Mouse (Mus musculus) liver (tissue): ENCODE results near the gene Arhgef15.
"Not testable (repeated sequence)": the region's sequence is repeated elsewhere in the genome, so short reads cannot be mapped to it uniquely, and the experiment has no call there.

ENCODE experiments used
- DNase-seq: peaks from one replicate; pipeline ENCODE4 v3.0.0-alpha.2; 2020; ENCODE audit warnings: mixed read lengths

Arhgef15 gene

DNA sequence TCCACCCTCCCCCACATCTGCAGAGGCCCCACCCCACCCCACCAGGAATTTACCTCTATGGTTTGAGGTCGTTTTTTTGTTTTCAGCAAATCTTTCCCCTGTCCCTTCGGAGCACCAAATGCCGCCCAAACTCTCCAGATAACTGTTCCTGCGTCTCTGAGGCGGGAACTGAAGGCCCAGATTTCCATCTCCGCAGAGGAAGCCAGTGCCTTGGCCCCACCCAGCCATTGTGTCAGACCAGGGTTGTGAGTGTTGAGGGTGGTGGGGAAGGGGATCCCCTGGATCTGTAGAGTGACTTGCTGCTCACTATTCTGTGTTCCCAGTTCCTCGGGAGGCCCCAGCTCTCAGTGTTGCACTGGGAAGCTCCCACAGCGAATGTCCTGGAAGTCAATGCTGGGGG, at the start of gene Arhgef15:
Gene Arhgef15 (minus strand): TSS at position 173 of the 400 bp plus-strand sequence.
- DNase-seq = no peak

DNA sequence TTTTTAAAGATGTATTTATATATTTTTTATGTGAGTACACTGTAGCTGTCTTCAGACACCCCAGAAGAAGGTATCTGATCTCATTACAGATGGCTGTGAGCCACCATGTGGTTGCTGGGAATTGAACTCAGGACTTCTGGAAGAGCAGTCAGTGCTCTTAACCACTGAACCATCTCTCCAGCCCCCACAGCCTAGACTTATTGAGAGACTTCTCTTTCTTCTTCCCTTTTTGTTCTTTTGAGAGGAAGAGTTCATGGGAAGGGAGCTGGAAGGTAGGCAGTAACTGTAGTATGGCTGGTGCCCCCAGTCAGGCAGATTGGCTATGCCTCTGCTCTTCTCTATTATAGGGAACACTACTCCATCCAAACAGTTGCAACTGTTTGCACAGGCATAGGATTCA, 49.3 kb upstream of the Arhgef15 start:
- not testable (repeated sequence) for DNase-seq

DNA sequence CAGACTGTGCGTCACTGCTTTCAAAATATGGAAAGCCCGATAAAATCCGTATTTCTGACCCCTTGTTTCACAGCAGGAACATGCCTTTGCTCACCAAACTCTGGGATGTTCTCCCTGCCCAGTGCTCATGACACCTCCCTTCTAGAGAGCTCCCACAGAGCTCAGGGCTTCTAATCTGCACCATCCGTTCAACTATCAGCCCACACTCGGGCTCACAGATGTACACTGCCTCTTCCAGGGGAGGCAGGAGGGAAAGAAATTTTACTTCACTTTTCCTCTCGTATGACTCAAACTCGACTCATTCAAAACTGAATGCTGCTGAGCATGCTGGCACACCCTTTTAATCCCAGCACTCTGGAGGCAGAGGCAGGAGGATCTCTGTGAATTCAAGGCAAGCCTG, 47.9 kb upstream of the Arhgef15 start:
- DNase-seq = peak; percentile 48

DNA sequence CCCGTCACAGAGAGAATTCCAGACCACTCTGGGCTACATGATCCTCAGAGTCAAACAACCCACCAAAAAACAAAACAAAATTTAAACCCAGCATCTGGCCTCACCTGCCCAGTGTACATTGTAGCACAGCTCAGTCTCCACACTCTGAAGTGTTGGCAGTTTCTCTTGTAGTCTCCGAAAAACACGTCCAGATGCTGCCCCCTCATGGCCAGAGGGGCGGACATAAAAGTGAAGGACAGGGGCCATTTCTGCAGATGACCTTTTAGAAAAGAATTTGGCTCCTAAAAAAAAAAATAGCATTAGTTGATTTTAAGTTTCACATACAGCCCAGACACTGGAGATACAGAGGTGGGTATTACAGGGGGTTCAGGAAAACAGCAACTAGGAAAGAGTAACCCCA, 46.3 kb upstream of the Arhgef15 start:
- DNase-seq = no peak

DNA sequence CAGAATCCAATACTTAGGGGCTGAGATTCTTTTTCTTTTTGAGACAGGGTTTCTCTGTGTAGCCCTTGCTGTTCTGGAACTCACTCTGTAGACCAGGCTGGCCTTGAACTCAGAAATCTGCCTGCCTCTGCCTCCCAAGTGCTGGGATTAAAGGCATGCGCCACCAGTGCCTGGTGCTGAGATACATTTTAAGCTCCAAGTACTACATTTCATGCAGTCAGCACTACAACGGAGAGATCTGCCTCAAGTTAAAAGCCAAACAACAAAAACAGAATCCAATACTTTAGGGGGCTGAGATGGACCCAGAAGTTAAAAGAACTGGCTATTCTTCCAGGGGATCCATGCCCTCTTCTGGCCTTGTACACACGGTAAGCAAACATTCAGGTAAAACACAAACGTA, 45.5 kb upstream of the Arhgef15 start:
- not testable (repeated sequence) for DNase-seq

DNA sequence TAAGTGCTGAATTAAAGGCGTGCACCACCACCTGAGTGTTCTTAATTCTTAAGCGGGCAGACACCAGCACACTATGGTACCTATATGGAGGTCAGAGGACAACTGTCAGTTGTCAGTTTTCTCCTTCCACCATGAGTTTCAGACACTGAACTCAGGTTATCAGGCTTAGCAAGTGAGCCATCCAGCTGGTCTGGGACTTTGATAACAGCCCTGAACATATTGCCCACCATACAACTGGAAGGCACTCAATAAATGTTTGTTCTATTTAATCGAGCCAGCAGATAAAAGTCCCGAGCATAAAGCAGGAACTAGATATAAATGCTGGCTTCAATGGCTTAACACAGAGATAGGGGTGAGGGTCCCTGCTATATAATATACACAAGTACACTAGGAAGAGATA, 39.8 kb upstream of the Arhgef15 start:
- DNase-seq = no peak

DNA sequence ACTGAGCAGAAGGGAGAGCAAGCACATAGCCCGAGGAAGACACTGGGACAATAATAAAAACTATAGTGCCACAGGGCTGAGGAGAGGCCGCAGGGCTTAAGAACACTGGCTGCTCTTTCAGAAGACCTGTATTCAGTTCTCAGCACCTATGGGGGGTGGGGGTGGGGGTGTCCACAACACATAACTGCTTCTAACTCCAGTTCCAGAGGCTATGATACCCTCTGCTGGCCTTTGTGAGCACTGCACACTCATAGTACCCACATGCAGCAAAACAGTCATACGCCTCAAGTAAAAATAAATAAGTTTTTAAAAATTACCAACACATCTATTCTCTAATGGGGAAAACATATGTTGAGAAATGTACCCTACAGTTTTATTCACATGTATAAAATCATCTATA, 37.1 kb upstream of the Arhgef15 start:
- no peak for DNase-seq

DNA sequence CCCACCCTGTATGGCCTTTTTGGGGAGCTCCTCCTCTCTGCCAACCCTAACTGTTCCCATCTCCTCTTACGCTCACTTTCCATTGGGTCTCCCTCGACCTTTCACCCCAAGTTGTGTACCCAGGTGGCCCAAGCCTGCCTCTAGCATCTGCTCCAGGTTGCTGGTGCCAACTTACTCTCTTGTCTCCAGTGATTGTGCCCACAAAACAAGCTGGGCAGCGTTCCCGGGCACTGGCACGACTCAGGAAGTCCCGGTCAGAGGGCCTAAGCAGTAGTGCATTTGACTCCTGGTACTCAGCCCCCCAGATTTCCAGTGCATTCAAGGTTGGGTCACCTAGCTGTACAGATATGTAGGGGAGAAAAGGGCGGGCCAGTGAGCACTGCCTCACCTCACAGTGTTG, 35.8 kb upstream of the Arhgef15 start:
- DNase-seq = no peak

DNA sequence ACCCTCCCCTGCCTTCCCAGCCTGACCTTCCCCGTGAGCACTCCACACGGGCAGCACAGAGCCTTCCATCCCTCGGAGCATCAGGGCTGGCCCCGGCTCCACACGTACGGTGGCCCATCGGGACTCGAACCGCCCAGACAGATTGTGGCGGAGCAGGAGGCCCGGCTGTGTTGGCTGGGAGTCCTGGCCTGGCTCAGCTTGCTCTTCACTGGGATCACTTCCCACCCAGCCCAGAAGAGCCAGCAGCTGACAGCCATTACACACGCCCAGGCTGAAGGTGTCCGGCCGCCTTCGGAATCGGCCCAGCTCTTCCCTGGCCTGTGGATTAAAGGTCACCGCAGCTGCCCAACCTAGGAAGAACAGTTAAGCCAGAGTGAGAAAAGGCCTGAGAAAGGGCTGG, 31.1 kb upstream of the Arhgef15 start:
- DNase-seq = no peak

DNA sequence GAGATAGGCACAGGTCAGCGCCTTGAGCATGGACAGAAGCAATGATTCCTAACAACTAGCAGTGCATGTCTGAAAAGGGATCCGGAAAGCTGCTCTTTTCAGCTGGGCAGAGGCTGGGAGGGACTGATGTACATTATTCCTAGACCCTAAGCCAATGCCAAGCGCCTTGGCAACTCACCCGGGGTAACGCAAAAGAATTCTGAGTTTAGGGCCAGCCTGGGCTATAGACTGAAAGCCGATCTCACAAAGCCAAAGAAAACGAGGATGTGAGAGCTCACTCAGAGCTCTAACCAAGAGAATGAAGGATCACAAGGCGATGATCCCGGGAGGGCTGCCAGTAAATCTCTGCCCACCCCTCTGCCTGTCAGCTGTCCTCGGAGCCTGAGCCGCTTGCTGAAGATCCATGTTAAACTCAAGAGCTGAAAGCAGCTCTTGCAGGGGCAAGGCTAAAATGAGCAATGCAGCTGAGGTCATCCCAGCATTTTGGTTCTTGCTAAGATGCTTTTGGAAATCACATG, 30.1 kb upstream of the Arhgef15 start:
- DNase-seq = no peak

DNA sequence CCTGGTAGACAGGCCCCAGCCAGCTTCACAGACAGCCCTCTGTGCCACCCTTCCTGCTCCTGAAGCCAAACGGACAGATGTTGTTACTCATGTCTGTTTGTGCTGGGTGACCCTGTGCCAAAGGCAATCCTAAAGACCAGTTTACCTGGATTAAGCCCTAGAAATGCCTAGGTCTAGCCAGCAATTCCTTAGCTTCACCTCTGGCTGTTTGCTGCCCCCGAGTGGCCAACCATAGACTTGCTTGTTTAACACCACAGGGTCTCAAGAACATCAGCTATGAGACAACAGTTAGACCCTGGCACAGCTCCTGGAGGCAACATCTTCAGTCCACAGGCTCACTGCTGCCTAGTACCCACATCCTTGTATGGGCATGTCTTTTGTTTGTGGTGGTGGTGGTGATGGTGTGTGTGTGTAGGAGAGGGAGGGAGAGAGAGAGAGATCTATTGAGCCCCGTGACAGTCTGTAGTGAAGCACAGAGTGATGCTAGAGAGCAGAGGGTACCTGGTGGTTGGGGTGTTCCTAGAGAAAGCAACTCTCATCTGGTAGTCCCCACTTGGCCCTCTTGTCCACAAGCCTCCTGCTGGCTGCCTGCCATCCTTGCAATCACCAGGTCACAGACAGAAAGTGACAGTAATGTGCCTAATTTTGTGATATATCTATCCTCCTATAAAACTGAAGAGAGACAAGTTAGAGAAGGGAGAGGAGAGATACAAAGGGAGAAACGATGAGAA, 25.5 kb upstream of the Arhgef15 start:
- peak; percentile 78 for DNase-seq

DNA sequence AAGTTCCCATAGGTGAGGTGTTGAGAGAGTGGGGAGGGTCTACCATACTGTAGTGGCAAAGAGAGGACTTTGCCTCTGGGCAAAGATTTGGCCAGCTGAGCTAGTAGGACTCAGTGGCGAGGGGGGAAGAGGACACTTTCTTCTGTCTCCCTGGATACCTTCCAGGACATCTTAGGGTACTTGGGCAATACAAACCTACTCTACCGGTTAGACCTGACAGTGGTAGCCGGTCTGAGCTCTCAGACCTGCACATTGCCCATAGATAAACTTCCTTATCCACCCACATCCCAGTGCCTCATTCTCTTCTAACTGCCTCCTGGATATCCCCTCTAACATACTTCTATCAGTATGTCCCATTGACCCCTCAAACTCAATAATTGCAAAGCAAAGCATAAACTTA, 23.6 kb upstream of the Arhgef15 start:
- DNase-seq = no peak

DNA sequence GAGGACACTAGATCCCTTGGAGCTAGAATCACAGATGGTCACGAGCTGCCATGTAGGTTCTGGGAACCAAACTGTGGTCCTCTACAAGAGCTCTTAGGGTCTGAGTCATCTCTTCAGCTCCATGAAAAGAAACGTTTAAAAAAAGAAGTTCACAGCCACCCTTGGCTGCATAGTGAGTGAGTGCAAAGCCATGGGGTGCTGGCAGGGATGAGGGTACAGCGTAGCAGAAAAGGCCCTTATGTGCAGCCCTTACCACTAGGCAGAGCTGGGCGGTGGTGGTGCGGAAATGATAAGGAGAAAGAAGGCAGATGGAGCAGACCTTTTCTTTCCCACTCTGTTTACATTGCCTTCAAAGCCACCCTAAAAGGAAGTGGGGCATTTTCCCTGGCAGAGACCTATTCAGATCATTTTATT, 22.0 kb upstream of the Arhgef15 start:
- no peak for DNase-seq

DNA sequence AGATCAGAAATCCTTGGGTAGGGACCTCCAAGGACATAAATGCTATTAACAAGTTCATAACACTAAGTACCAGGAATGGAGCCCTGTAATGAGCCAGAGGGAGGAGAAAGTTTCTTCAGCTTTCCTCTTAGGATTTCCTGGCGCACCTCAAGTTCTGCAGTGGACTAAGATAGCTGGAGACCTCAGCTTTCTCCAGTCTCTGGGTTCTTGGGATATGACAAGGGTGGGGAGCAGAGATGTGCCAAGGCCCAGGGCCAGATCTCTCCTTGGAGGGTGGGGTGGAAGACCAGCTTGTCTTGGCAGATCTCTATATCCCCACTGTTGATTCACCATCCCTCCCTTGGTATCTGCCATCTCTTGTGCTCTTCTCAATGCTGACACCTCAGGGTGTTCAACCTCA, 18.3 kb upstream of the Arhgef15 start:
- no peak for DNase-seq

DNA sequence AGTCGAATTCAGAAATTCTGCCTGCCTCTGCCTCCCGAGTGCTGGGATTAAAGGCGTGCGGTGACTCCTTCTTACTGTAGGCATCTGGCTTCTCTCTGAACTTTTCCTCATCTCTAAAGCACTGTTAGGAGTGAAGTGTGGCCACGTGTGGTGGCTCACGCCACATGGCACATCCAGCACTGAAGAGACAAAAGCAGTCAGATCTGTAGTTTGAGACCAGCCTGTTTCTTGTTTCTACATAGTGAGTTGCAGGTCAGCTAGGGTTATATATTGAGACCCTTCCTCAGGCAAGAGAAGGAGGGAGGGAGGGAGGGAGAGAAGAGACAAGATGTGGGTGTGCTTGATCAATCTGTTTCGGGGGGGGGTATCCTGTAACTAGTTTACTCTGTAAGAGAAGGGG, 17.8 kb upstream of the Arhgef15 start, which contains the start of gene Rangrf:
Gene Rangrf (minus strand): TSS at position 101 of the 400 bp plus-strand sequence.
- no peak for DNase-seq

DNA sequence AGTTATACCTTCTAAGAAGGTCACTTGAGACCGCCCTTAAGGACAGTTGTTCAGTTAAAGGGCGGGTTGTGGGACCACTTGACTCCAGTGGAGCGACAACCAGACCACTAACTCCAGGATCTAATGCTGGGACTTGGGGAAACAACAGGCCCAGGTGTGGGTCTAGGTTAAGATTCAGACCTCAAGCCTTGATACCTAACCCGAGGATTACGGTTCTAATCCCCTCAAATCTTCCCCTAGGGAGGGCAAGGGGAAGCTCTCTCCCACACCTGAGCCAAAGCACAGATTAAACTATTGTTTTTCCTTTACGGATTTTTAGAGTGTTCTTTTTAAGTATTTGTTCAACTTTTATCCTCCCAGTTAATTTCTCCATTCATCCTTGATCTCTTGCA, 16.8 kb upstream of the Arhgef15 start:
- DNase-seq = no peak

DNA sequence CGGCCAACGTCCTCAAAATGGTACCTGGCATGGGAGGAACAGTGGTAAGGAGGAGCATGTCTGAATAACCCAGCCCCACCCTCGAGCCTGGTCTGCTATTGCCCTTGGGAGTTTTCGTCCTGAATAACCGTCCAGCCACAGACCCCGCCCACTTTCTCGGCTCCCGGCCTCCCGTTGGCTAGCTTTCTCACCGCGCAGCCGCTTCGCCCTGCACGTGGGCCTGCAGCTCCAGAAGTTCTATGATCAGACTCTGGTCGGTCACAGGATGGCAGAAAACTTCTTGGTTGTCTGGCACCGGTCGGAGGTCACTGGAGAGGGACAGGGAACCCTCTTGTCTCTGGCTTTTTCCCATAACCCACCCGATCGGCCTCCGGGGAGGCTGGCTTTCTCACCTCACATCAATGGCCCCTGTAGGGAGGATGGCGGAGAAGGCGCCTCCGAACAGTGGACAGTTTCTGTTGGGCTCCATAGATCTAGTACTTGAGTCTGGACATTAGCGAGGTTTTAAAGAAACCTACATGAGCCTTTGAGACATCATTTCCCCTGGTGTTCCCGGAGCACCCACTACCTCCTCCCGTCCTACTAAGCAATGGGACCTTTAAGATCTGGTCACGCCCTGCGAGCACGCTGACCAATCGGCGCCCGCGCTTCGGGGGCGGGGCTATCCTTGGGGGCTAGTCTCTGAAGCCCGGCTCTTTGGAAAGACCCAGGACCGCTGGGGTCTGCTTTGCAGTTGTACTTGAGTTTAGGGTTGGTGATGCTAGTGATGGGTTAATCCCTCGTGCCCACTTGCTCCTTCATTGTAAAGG, 16.2 kb upstream of the Arhgef15 start:
- peak; percentile 90 for DNase-seq

DNA sequence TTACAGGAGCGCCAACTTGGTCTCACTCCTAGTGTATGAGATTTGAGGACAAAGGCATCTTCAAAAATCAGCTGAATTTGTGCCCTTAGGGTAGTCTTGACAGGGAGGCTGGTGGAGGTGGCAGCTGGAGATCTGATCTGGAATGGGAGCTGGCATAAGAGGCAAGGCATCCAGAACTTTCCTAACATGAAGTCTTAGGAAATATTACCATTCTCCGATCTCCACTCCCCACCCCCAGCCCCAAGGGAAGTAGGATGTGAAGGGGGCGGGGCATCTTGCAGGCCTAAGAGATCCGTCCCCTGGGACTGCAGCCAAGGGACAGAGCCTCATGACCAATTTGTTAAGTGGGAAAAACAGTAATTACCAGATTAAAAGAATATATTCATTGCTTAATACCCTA, 13.0 kb upstream of the Arhgef15 start:
- no peak for DNase-seq

DNA sequence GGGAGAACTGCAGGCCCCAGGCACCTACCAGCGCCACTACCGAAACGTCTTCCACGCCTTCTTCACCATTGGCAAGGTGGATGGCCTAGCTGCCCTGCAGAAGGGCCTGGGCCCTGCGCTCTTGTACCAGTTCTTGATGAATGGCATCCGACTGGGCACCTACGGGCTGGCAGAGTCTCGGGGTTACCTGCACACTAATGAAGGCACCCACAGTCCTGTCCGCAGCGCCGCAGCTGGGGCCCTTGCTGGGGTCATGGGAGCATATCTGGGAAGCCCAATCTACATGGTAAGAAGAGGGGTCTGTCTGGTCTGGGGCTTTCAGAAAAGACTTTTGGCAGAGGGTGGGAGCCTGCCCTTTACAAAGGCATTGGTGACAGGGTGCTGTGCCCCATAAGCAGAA, 11.5 kb upstream of the Arhgef15 start:
- no peak for DNase-seq

DNA sequence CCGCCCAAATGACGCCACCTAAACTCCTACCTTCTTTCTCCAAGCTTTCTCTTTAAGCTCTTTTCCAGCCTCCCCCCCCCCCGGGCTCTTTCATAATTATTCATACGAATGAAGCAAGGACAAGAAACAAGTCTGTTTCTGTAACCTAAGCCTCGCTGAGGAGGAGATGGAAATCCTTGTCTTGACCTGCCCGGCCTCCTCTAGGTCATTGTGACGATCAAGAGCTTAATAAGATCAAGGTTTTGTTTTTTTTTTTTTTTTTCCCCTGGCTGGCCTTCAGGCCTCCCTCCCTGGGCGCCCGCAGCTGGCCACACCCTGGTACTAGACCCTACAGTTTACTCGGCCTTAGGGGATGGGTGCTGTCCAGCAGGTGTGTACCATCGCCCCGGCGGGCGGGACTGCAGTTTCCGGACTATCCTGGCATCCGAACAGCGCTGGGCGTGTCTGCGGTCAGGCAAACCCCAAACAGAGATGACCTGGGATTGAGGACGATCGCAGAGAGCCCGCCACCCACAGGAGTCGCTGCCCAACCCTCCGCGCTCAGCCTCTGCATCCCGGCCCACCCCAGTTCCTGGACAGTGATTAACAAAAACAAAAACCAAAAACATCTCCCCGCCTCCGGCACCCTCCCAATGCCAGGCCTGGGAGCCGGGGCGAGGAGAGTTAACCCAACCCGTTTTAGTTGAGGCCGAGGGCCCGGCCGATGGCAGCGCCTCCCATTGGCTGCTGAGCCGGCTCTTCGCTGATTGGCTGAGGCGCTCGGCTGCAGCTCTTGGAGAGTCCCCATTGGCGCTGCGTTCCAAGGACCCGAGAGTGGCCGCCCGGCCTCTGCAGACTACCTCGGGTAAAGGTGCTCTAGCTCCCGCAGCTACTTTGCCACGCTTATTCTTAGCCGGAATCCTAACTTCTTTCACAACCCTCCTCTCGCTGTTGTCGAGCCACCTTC, 10.3 kb upstream of the Arhgef15 start, which contains the start of gene Slc25a35:
Gene Slc25a35 (plus strand): TSS at position 795 of the 946 bp plus-strand sequence.
- DNase-seq = peak; percentile 94

DNA sequence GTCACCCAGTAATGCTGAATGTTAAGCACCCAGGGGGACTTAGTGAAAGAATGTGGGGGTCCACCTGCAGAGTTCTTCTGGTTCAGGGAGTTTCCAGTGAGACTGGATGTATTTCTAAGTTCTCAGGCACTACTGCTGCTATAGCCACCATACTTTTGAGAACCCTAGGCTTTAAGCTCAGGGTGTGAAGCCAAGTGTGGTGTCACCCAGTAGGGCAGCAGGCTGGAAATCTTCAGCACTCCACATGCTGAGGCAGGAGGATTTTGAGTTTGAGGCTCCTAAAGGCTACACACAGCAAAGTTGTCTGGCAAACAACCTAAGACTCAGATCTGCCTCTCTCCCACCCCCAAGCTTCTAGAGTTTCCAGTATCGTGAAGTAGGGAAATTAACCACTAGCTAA, 9.3 kb upstream of the Arhgef15 start:
- no peak for DNase-seq

DNA sequence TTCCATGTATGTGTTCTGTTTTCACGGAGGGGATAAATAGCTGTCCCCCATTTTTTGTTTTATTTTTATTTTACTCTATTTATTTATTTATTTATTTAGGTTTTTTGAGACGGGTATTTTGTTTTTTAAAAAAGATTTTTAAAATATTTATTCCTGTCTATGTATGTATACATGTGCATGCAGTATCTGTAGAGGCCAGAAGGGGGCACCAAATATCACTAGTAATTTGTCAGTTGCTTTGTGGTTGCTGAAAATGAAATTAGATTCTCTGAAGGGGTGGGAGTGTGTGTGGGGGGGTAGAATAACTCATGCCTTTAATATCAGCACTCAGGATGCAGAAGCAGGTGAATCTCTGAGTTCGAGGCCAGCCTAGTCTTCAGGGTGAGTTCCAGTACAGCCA, 8.6 kb upstream of the Arhgef15 start:
- DNase-seq = peak; percentile 67

DNA sequence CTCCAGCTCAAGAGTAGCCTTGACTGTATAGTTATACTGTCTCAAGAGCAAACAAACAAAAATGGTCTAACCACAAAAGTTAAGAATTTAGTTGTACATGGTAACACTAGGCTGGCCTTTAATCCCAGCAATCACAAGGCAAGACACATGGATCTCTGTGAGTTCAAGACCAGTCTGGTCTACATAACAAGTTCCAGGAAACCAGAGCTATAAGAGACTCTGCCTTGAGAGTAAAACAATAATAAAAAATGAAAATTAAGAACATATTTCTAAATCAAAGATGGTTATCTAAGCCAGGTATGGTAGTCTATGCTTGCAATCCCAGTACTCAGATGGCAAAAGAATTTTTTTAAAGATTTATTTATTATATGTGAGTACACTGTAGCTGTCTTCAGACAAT, 7.8 kb upstream of the Arhgef15 start:
- no peak for DNase-seq
